Mouse (Mus musculus) brown adipose tissue, adult 24 weeks (tissue): ENCODE measurements around the gene Pnpla5. TPM values are rescaled to one million over a fixed set of nuclear protein-coding genes. Genes with fewer than 3 reads are reported as not detected.

Experiments used
- H3K27ac ChIP-seq: fragments of 200-500 bp; replicated peaks from 2 replicates; pipeline ENCODE4 v1.5.1; 2012; ENCODE audit warnings: low read depth, mild to moderate bottlenecking, low read length
- H3K4me1 ChIP-seq: fragments of 200-500 bp; 2 replicates; pipeline ENCODE4 v1.6.1; 2012; ENCODE audit warnings: low read length, mixed read lengths; ENCODE audit not compliant: control insufficient read depth, insufficient read depth, insufficient read length
- H3K4me3 ChIP-seq: fragments of 200-500 bp; 2 replicates; pipeline ENCODE4 v1.5.1; 2012; ENCODE audit warnings: low read depth, mild to moderate bottlenecking, low read length, moderate library complexity; ENCODE audit not compliant: insufficient read depth
- polyA plus RNA-seq: library from polyadenylated mRNA; stranded (reverse); fragments of >200 nt; gene quantifications from 2 replicates; pipeline ENCODE4 v1.2.4, GENCODE M21; 2012; ENCODE audit not compliant: missing spikeins, insufficient read depth, insufficient read length

Gene Pnpla5
- polyA plus RNA-seq, 1 experiment: not detected

GRCm38 (mm10) chr15:84133440-84133839 lies 10.5 kb upstream of the Pnpla5 start:
- Histone ChIP-seq H3K4me3 (no peak overlapping the region), H3K27ac (peak overlapping the region; percentile 79), H3K4me1 (peaks cover 3% of the 10 kb centered on the region)

- peaks cover 3% of the 10 kb centered on the region for H3K4me1 ChIP-seq
- no peak overlapping the region for H3K4me3 ChIP-seq
- peak overlapping the region; percentile 79 for H3K27ac ChIP-seq
These were observed 9.0 kb upstream of the Pnpla5 start for GRCm38 (mm10) chr15:84131971-84132370.

- H3K27ac ChIP-seq: peak overlapping the region; percentile 32; the same call in 1 of the 2 replicates
- H3K4me1 ChIP-seq: peaks cover 3% of the 10 kb centered on the region
- no peak overlapping the region for H3K4me3 ChIP-seq
These were observed 8.3 kb upstream of the Pnpla5 start for GRCm38 (mm10) chr15:84131096-84131786.

- no peaks in the 10 kb centered on the region; the same call in 1 of the 2 replicates for H3K4me1 ChIP-seq
- H3K27ac ChIP-seq: no peak overlapping the region
- no peak overlapping the region for H3K4me3 ChIP-seq
These were observed 3.9 kb upstream of the Pnpla5 start for GRCm38 (mm10) chr15:84126871-84127270.

- no peak overlapping the region for H3K4me3 ChIP-seq
These were observed 3.5 kb upstream of the Pnpla5 start for GRCm38 (mm10) chr15:84126447-84126846.

GRCm38 (mm10) chr15:84124086-84124485 lies 1.1 kb upstream of the Pnpla5 start:
- no peaks in the 10 kb centered on the region; the same call in 1 of the 2 replicates for H3K4me1 ChIP-seq
- H3K4me3 ChIP-seq: no peak overlapping the region
- no peak overlapping the region for H3K27ac ChIP-seq

More at GRCm38 (mm10) chr15:84126447-84126846, 3.5 kb upstream of the Pnpla5 start:
- Histone ChIP-seq H3K4me1 (no peaks in the 10 kb centered on the region; the same call in 1 of the 2 replicates), H3K27ac (no peak overlapping the region)

GRCm38 (mm10) chr15:84121036-84121435 lies 1.9 kb downstream of the Pnpla5 start:
- no peak overlapping the region for H3K4me3 ChIP-seq
- no peak overlapping the region for H3K27ac ChIP-seq
- H3K4me1 ChIP-seq: no peaks in the 10 kb centered on the region

- Histone ChIP-seq H3K4me1 (no peaks in the 10 kb centered on the region), H3K27ac (no peak overlapping the region), H3K4me3 (no peak overlapping the region)
These were observed 2.4 kb downstream of the Pnpla5 start for GRCm38 (mm10) chr15:84120612-84121011.

- H3K4me1 ChIP-seq: no peaks in the 10 kb centered on the region
- no peak overlapping the region for H3K4me3 ChIP-seq
- H3K27ac ChIP-seq: no peak overlapping the region
These were observed 6.5 kb downstream of the Pnpla5 start for GRCm38 (mm10) chr15:84116466-84116865.

- no peak overlapping the region for H3K27ac ChIP-seq
These were observed 7.2 kb downstream of the Pnpla5 start for GRCm38 (mm10) chr15:84115727-84116126.

GRCm38 (mm10) chr15:84113873-84114272 lies 9.1 kb downstream of the Pnpla5 start:
- Histone ChIP-seq H3K4me3 (no peak overlapping the region), H3K4me1 (no peaks in the 10 kb centered on the region), H3K27ac (no peak overlapping the region)

More at GRCm38 (mm10) chr15:84115727-84116126, 7.2 kb downstream of the Pnpla5 start:
- Histone ChIP-seq H3K4me3 (no peak overlapping the region), H3K4me1 (no peaks in the 10 kb centered on the region)

GRCm38 (mm10) chr15:84108899-84109298 lies 14.1 kb downstream of the Pnpla5 start:
- Histone ChIP-seq H3K27ac (no peak overlapping the region), H3K4me1 (no peaks in the 10 kb centered on the region), H3K4me3 (no peak overlapping the region)

GRCm38 (mm10) chr15:84105924-84106500 lies 17.0 kb downstream of the Pnpla5 start:
- H3K4me1 ChIP-seq: no peaks in the 10 kb centered on the region
- no peak overlapping the region for H3K27ac ChIP-seq
- no peak overlapping the region for H3K4me3 ChIP-seq

GRCm38 (mm10) chr15:84105105-84105923 lies 17.7 kb downstream of the Pnpla5 start, which contains the start of gene Sult4a1:
Gene Sult4a1, minus strand, starts transcription at chr15:84105754.
- H3K4me1 ChIP-seq: no peaks in the 10 kb centered on the region
- H3K4me3 ChIP-seq: peak within 1 kb of the TSS; percentile 22; the same call in 1 of the 2 replicates
- no peak within 1 kb of the TSS for H3K27ac ChIP-seq

GRCm38 (mm10) chr15:84104626-84105025 lies 18.3 kb downstream of the Pnpla5 start:
- Histone ChIP-seq H3K27ac (no peak overlapping the region), H3K4me3 (no peak overlapping the region)

More at GRCm38 (mm10) chr15:84104626-84105025, 18.3 kb downstream of the Pnpla5 start:
- H3K4me1 ChIP-seq: no peaks in the 10 kb centered on the region
